Mouse (Mus musculus) CH12.LX (cell line): ENCODE data around the gene Nod2. TPM values are rescaled to one million over a fixed set of nuclear protein-coding genes. Genes with fewer than 3 reads are reported as not detected.

ENCODE experiments used
- DNase-seq: peaks from one replicate; pipeline ENCODE4 v3.0.0-alpha.2; 2013; ENCODE audit errors: extremely low read depth
- H3K27ac ChIP-seq: 2 replicates; pipeline ENCODE4 v1.5.1; 2012; ENCODE audit warnings: low read depth, mild to moderate bottlenecking, control low read depth, moderate library complexity; ENCODE audit not compliant: insufficient read depth
- H3K27me3 ChIP-seq: replicated peaks from 2 replicates; pipeline ENCODE3; 2012; ENCODE audit warnings: inconsistent platforms
- H3K36me3 ChIP-seq, 2 experiments: replicated peaks in 1 of 2; 2 replicates each; pipeline versions ENCODE3 to v1.6.1; 2012; ENCODE audit warnings: inconsistent platforms in 1 of 2, low read length in 1 of 2, mild to moderate bottlenecking in 1 of 2, mixed read lengths in 1 of 2, moderate library complexity in 1 of 2; ENCODE audit not compliant: control insufficient read depth in 1 of 2, insufficient read depth in 1 of 2
- H3K4me1 ChIP-seq, 2 experiments: 2 replicates each; pipeline ENCODE4 v1.6.1; 2012; ENCODE audit warnings: inconsistent platforms in 1 of 2, moderate library complexity in 1 of 2; ENCODE audit not compliant: insufficient read depth in 2 of 2, control insufficient read depth in 1 of 2
- H3K4me2 ChIP-seq: 2 replicates; pipeline ENCODE4 v1.6.1; 2012; ENCODE audit warnings: low read depth, mild to moderate bottlenecking, control low read depth; ENCODE audit not compliant: poor library complexity, insufficient read depth, severe bottlenecking
- H3K4me3 ChIP-seq, 3 experiments: fragments of 150-350 bp in 1 of 3; sonication (generic) in 1 of 3; replicated peaks in 1 of 3; 2 replicates each; pipeline versions ENCODE3 to v1.5.1; 2011 to 2012; ENCODE audit warnings: low read depth in 2 of 3, low read length in 2 of 3, mild to moderate bottlenecking in 2 of 3, moderate library complexity in 2 of 3, control low read depth in 1 of 3, improper control_type of control experiment in 1 of 3, inconsistent platforms in 1 of 3, mixed read lengths in 1 of 3; ENCODE audit not compliant: poor library complexity in 1 of 3
- H3K79me2 ChIP-seq: replicated peaks from 2 replicates; pipeline ENCODE4 v1.6.1; 2012; ENCODE audit warnings: mild to moderate bottlenecking, moderate library complexity; ENCODE audit not compliant: control insufficient read depth, poor library complexity, insufficient read depth, severe bottlenecking; ENCODE audit errors: extremely low read depth
- H3K9ac ChIP-seq: 2 replicates; pipeline ENCODE4 v1.6.1; 2012; ENCODE audit warnings: low read depth, mild to moderate bottlenecking, control low read depth, moderate library complexity; ENCODE audit not compliant: insufficient read depth
- H3K9me3 ChIP-seq: replicated peaks from 2 replicates; pipeline ENCODE3; 2012; ENCODE audit warnings: low read length, inconsistent platforms, mixed read lengths
- BHLHE40 ChIP-seq: IDR thresholded peaks from 2 replicates; pipeline ENCODE4 v1.6.1; 2011; ENCODE audit warnings: mild to moderate bottlenecking, low read depth, low read length, improper control_type of control experiment
- CHD2 ChIP-seq: IDR thresholded peaks from 2 replicates; pipeline ENCODE4 v1.6.1; 2011; ENCODE audit warnings: low read length, improper control_type of control experiment
- CTCF ChIP-seq, 2 experiments: IDR thresholded peaks in 1 of 2; conservative IDR thresholded peaks in 1 of 2; 2 replicates each; pipeline ENCODE4 v1.5.1; 2011 to 2012; ENCODE audit warnings: low read depth in 2 of 2, low read length in 2 of 2, improper control_type of control experiment in 1 of 2, inconsistent platforms in 1 of 2, mild to moderate bottlenecking in 1 of 2, moderate library complexity in 1 of 2
- E2F4 ChIP-seq: IDR thresholded peaks from 2 replicates; pipeline ENCODE4 v1.6.1; 2011; ENCODE audit warnings: low read depth, low read length, improper control_type of control experiment; ENCODE audit not compliant: insufficient replicate concordance
- EP300 ChIP-seq: IDR thresholded peaks from 2 replicates; pipeline ENCODE4 v1.6.1; 2011; ENCODE audit warnings: low read length, improper control_type of control experiment
- ETS1 ChIP-seq: conservative IDR thresholded peaks from 2 replicates; pipeline ENCODE4 v1.6.1; 2012; ENCODE audit warnings: low read depth, mild to moderate bottlenecking, inconsistent platforms, low read length, improper control_type of control experiment, moderate library complexity
- GABPA ChIP-seq: IDR thresholded peaks from 2 replicates; pipeline ENCODE4 v1.6.1; 2012; ENCODE audit warnings: low read depth, low read length, improper control_type of control experiment, inconsistent platforms; ENCODE audit not compliant: insufficient replicate concordance
- HCFC1 ChIP-seq: IDR thresholded peaks from 2 replicates; pipeline ENCODE4 v1.6.1; 2012; ENCODE audit warnings: low read depth, mild to moderate bottlenecking, inconsistent platforms, low read length, improper control_type of control experiment
- IRF4 ChIP-seq: IDR thresholded peaks from 2 replicates; pipeline ENCODE4 v1.6.1; 2014; ENCODE audit warnings: low read depth, mild to moderate bottlenecking, inconsistent platforms, low read length, improper control_type of control experiment
- JUN ChIP-seq: IDR thresholded peaks from 2 replicates; pipeline ENCODE4 v1.6.1; 2011; ENCODE audit warnings: low read depth, mild to moderate bottlenecking, low read length, improper control_type of control experiment, moderate library complexity; ENCODE audit not compliant: insufficient read depth
- KAT2A ChIP-seq: IDR thresholded peaks from 2 replicates; pipeline ENCODE4 v1.6.1; 2012; ENCODE audit warnings: low read length, improper control_type of control experiment, inconsistent platforms; ENCODE audit not compliant: insufficient replicate concordance
- MAFK ChIP-seq: IDR thresholded peaks from 2 replicates; pipeline ENCODE4 v1.6.1; 2011; ENCODE audit warnings: low read length, improper control_type of control experiment; ENCODE audit not compliant: insufficient replicate concordance
- MAX ChIP-seq: IDR thresholded peaks from 2 replicates; pipeline ENCODE4 v1.6.1; 2011; ENCODE audit warnings: low read length, improper control_type of control experiment
- MEF2A ChIP-seq: IDR thresholded peaks from 2 replicates; pipeline ENCODE4 v1.6.1; 2014; ENCODE audit warnings: low read depth, mild to moderate bottlenecking, inconsistent platforms, low read length, improper control_type of control experiment, borderline replicate concordance
- MXI1 ChIP-seq: IDR thresholded peaks from 2 replicates; pipeline ENCODE4 v1.6.1; 2011; ENCODE audit warnings: mild to moderate bottlenecking, low read depth, low read length, improper control_type of control experiment
- MYC ChIP-seq: IDR thresholded peaks from 2 replicates; pipeline ENCODE4 v1.6.1; 2011; ENCODE audit warnings: low read depth, mild to moderate bottlenecking, improper control_type of control experiment, low read length
- NELFE ChIP-seq: IDR thresholded peaks from 2 replicates; pipeline ENCODE4 v1.6.1; 2011; ENCODE audit warnings: low read depth, low read length, improper control_type of control experiment
- NRF1 ChIP-seq: IDR thresholded peaks from 2 replicates; pipeline ENCODE4 v1.6.1; 2014; ENCODE audit warnings: low read depth, mild to moderate bottlenecking, inconsistent platforms, low read length, improper control_type of control experiment, moderate library complexity
- POLR2A ChIP-seq: IDR thresholded peaks from 2 replicates; pipeline ENCODE4 v1.6.1; 2011; ENCODE audit warnings: low read depth, mild to moderate bottlenecking, improper control_type of control experiment, low read length
- RAD21 ChIP-seq: IDR thresholded peaks from 2 replicates; pipeline ENCODE4 v1.6.1; 2011; ENCODE audit warnings: low read depth, mild to moderate bottlenecking, low read length, improper control_type of control experiment, moderate library complexity
- RCOR1 ChIP-seq: conservative IDR thresholded peaks from 2 replicates; pipeline ENCODE4 v1.6.1; 2012; ENCODE audit warnings: low read depth, mild to moderate bottlenecking, inconsistent platforms, low read length, improper control_type of control experiment
- SMC3 ChIP-seq: IDR thresholded peaks from 2 replicates; pipeline ENCODE4 v1.6.1; 2011; ENCODE audit warnings: low read depth, low read length, improper control_type of control experiment
- TBP ChIP-seq: conservative IDR thresholded peaks from 2 replicates; pipeline ENCODE4 v1.6.1; 2011; ENCODE audit warnings: low read depth, low read length, improper control_type of control experiment
- USF2 ChIP-seq: conservative IDR thresholded peaks from 2 replicates; pipeline ENCODE4 v1.6.1; 2011; ENCODE audit warnings: low read depth, low read length, improper control_type of control experiment
- ZC3H11A ChIP-seq: IDR thresholded peaks from 2 replicates; pipeline ENCODE4 v1.6.1; 2012; ENCODE audit warnings: low read depth, mild to moderate bottlenecking, inconsistent platforms, low read length, improper control_type of control experiment
- ZMIZ1 ChIP-seq: IDR thresholded peaks from 2 replicates; pipeline ENCODE4 v1.6.1; 2012; ENCODE audit warnings: low read depth, mild to moderate bottlenecking, inconsistent platforms, low read length, improper control_type of control experiment
- dilution Hi-C: fragments of 300-500 bp; cut with MboI; formaldehyde crosslinking; loops from 2 replicates; pipeline ENCODE4 v1.14.3; 2020; ENCODE audit warnings: low sequenced_read_pairs; ENCODE audit not compliant: extremely low pct_unique_long_range_greater_than_20kb, extremely low pct_ligation_motif_present
- in situ Hi-C: fragments of 300-500 bp; cut with MboI; formaldehyde crosslinking; loops from 3 replicates; pipeline ENCODE4 v1.14.3; 2019; ENCODE audit warnings: low sequenced_read_pairs, low pct_ligation_motif_present, low pct_unique_long_range_greater_than_20kb, mixed read lengths
- polyA plus RNA-seq: library from polyadenylated mRNA; unstranded; fragments of >175 nt; gene quantifications from 2 replicates; pipeline ENCODE4 v1.2.1, GENCODE M21; 2012; ENCODE audit warnings: low read depth; ENCODE audit not compliant: insufficient read length
- total RNA-seq, 2 experiments: library from RNA; depleted of rRNA; stranded (reverse); fragments of 300-350 nt in 1 of 2; fragments of >200 nt in 1 of 2; gene quantifications; 2 replicates each; pipeline ENCODE4 v1.2.3; 2012 to 2014

Nod2 gene
- total and polyA plus RNA-seq, 3 experiments, result 4.3 to 10.9 (median 7.5) TPM

DNA sequence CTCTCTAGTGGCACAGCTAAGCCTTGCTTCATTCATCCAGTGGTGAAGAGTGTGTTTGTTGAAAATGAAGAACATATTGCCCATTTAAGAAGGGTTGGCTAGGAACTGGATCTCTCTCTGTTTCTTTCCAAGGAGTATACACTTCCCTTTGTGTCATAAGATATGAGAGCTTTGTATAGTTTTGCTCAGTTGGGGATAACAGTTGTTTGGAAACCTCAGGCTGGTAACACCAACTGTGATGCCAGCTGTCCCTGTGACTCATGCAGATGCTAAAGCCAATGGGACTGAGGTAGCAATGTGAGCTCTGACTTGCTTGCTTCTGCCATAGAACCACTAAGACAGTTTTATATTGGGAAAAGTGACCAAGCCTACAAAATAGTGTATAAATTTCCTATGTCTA lies 8.2 kb downstream of the Nod2 start:
- no peak overlapping the region for H3K4me3 ChIP-seq
- dilution Hi-C loops (no loop called here), in situ Hi-C loops (no loop called here)
- TF ChIP-seq MAFK, result no peak
- TF ChIP-seq GABPA, result no peak
- TF ChIP-seq ETS1, result no peak
- TF ChIP-seq POLR2A, result no peak
- TF ChIP-seq SMC3, result no peak
- TF ChIP-seq USF2, result no peak
- H3K27me3 ChIP-seq, result no peaks in the 10 kb centered on the region
- no peak for DNase-seq
- no peak overlapping the region for H3K27ac ChIP-seq
- peaks cover 38 to 60% of the 10 kb centered on the region in 2 experiments for H3K4me1 ChIP-seq
- peaks cover 6% of the 10 kb centered on the region for H3K9me3 ChIP-seq
- peaks cover 51% of the 10 kb centered on the region for H3K79me2 ChIP-seq
- no peak overlapping the region for H3K4me2 ChIP-seq
- peaks cover 37 to 80% of the 10 kb centered on the region in 2 experiments for H3K36me3 ChIP-seq
- H3K9ac ChIP-seq, result no peak overlapping the region

DNA sequence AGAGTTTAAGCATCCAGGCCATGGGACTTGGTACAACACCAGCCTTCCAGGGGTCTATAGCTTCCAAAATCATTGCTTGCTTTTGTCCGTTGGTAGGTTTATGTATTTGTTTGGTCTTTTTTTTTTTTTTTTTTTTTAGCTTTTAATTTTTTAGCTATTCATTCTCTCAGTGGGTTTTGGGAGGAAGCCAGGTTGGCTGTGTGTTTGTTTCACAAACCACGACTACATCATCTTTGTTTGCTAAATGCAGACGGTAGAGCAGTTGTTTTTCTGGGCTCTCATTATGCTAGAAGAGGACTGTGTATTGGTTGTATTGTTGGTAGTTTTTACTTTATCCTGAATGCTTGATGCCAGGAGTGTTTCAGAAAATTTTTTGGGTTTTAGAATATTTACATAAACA lies 12.8 kb downstream of the Nod2 start:
- Histone ChIP-seq H3K36me3 (peaks cover 52 to 84% of the 10 kb centered on the region in 2 experiments), H3K27ac (no peak overlapping the region)
- no peak for TF ChIP-seq MXI1
- TF ChIP-seq NELFE, result no peak
- TF ChIP-seq RCOR1, result no peak
- TF ChIP-seq, all 38 proteins: peak for 0
- dilution Hi-C loops, result no loop called here
- H3K79me2 ChIP-seq, result peaks cover 21% of the 10 kb centered on the region
- no peak overlapping the region for H3K9ac ChIP-seq
- no peak overlapping the region for H3K4me3 ChIP-seq
- no peaks in the 10 kb centered on the region for H3K27me3 ChIP-seq
- no peak overlapping the region for H3K4me2 ChIP-seq
- H3K4me1 ChIP-seq, result peaks cover 41 to 66% of the 10 kb centered on the region in 2 experiments
- in situ Hi-C loops, result no loop called here
- DNase-seq, result no peak
- H3K9me3 ChIP-seq, result peaks cover 6% of the 10 kb centered on the region

GRCm38 (mm10) chr8:88662401-88662821 lies 15.3 kb downstream of the Nod2 start:
- H3K27me3 ChIP-seq, result no peaks in the 10 kb centered on the region
- TF ChIP-seq RAD21 (no peak; the same call in 1 of the 2 replicates), E2F4 (no peak), MAX (no peak), BHLHE40 (peak; percentile 46; the same call in 1 of the 2 replicates), IRF4 (peak; percentile 88), NRF1 (no peak), RCOR1 (0 out of 2 replicates have a peak, but pooled peaks have one; percentile 51), ZMIZ1 (peak; percentile 50; the same call in 1 of the 2 replicates), USF2 (no peak), TBP (0 out of 2 replicates have a peak, but pooled peaks have one; percentile 36), MEF2A (peak; percentile 78), EP300 (peak; percentile 79), ETS1 (peak; percentile 88), CHD2 (peak; percentile 46; the same call in 1 of the 2 replicates), KAT2A (no peak), MYC (0 out of 2 replicates have a peak, but pooled peaks have one; percentile 40), CTCF (conservative IDR thresholded peaks at IDR 0.05 in 1 of 2, IDR thresholded peaks at IDR 0.05 in 1 of 2; ENCODE audit: low read depth in 2 of 2, low read length in 2 of 2) (no peak), MAFK (no peak), ZC3H11A (no peak), HCFC1 (peak; percentile 59), JUN (no peak; the same call in 1 of the 2 replicates)

More at GRCm38 (mm10) chr8:88662401-88662821, 15.3 kb downstream of the Nod2 start:
- peak overlapping the region; percentile 91 for H3K27ac ChIP-seq
- peak overlapping the region in 2 of 3 experiments; percentile 4 to 7 for H3K4me3 ChIP-seq
- dilution Hi-C loops (no loop called here), in situ Hi-C loops (no loop called here)
- DNase-seq, result peak; percentile 89
- H3K9me3 ChIP-seq, result no peaks in the 10 kb centered on the region
- peaks cover 32% of the 10 kb centered on the region for H3K79me2 ChIP-seq
- H3K4me2 ChIP-seq, result peak overlapping the region; percentile 17; the same call in 1 of the 2 replicates
- H3K36me3 ChIP-seq, result peaks cover 58 to 78% of the 10 kb centered on the region in 2 experiments
- peaks cover 56 to 89% of the 10 kb centered on the region in 2 experiments for H3K4me1 ChIP-seq
- H3K9ac ChIP-seq, result peak overlapping the region; percentile 19; the same call in 1 of the 2 replicates
